Mouse (Mus musculus) spleen, postnatal 14 days (tissue): ENCODE measurements at regions not wholly inside any gene's neighbourhood (a gene's known extent, or its start where the extent isn't known, plus 50 kb on each side); places are given as distances from the start of the nearest gene placed in this dataset.

Source experiments
- DNase-seq, 2 experiments: peaks; one replicate each; pipeline ENCODE4 v3.0.0; 2021 to 2022; ENCODE audit warnings: low spot score in 2 of 2

DNA sequence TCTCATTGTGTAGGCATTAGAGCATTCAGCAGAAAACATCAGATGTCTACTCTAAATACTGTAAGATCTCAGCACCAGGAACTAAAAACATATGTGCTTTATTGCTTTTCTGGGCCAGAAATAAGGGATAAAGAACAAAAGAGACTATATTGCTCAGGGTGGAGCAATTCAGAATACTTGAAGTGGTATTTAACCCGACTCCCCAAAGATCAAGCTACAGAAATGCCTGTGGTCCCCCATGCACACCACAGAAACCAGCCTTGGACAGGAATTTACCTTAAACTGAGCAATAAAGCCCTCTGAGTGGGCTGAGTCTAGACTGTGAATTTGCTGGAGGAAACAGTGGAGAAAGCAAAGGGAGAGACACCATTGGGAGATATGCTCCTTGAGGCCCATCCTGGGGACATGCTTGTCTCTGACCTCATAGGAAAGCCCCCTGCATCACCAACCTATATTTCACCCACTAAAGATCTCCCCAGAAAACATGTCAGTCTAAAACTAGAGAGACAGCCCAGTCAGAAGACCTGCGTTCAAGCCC is 197.3 kb upstream of the 4930412O13Rik start:
- DNase-seq: no peak

GRCm38 (mm10) chr2:9688176-9688575 is 192.9 kb upstream of the 4930412O13Rik start:
- DNase-seq: no peak

GRCm38 (mm10) chr2:9689518-9689917 is 191.5 kb upstream of the 4930412O13Rik start:
- DNase-seq: no peak

- DNase-seq: no peak
These were observed 189.5 kb upstream of the 4930412O13Rik start for GRCm38 (mm10) chr2:9691506-9691905.

GRCm38 (mm10) chr2:9691906-9692305 is 189.1 kb upstream of the 4930412O13Rik start:
- no peak for DNase-seq

DNA sequence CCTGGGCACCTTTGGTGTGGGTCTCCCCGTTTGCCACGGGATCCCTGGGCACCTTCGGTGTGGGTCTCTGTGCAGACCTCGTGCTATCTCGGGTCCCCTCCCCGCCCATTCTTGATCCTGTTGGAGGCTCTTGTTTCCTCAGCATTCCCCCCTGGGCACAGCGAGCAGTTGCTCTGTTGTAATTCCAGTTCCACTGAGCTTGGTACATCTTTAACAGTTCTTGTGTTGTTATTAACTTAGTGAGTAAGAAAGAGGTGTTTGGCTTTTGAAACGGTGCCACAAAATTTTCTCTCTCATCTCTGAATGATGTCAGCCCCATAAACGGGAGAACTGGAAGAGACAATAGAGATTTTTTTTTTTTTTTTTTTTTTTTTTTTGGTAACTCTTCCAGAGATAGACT is 187.7 kb upstream of the 4930412O13Rik start:
- DNase-seq: no peak

GRCm38 (mm10) chr2:9694178-9694577 is 186.9 kb upstream of the 4930412O13Rik start:
- DNase-seq: no peak

DNA sequence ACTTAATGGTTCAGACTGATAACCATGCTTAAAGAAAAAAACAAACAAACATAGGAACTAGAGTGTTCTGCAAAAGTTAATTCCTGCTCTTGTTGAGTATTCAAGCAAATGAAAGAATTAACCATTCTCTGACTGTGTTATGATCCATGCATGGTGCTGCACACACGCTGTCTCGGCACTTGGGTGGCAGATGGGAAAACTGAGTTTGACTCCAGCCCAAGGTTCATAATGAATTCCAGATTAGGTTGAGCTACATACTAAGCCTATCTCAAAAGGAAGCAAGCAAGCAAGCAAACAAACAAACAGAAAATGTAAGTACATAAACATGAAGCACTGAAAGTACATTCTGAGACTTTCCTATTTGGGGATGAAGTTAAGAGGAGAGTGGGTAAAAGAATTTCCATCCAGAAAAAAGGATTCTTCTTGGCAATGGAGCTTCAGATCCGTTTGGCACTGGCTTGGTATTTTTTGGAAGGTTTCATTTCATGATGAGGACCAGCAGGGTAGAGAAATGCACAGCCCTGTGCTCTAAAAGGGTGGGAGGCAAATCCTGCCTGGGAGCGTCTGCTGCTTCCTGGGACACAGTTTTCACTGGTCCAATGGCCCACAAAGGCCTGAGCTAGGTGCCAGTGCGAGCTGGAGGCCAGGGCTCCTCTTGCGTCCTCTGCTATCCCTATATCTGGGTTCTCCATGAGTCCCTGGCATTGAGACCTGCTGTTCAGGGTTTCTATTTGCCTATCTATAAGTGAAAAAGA is 183.3 kb upstream of the 4930412O13Rik start:
- DNase-seq: no peak

DNA sequence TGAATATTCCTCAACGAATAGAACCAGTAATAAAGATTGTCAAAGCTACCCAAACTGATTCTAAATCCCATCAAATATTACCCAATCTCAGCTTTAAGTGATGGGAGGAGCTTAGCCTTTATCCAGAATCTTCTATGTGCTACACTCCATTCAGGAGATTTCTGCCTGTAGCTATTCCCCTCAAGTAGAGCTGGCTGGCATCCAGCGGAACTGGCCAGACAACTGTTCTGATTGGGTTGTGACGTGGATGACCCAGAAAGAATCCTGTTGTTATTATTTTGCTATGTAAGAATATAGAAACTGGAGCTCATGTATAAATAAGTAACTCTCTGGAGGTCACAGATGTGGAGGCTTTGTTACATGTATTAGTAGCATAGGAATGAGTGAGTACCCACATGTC is 176.8 kb upstream of the 4930412O13Rik start:
- no peak for DNase-seq

DNA sequence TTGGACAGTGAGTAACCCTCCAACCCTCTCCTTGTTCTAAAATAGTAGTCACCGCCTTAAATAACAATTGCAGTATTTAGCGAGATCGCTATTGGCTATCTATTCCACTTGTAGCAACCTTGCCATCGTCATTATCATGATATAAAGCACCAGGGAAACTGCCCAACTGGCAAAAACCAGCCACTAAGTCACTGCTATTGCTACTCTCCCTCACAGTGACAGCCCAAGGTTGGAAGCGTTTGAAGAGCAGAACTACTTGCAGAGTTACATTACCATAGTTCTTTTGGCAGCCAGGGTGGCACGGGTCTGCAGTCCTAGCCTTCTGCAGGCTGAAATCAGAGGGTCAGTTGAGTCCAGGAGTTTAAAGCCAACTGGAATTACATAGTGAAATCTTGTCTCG is 171.6 kb upstream of the 4930412O13Rik start:
- no peak for DNase-seq

GRCm38 (mm10) chr2:9717904-9718303 is 163.1 kb upstream of the 4930412O13Rik start:
- no peak for DNase-seq

DNA sequence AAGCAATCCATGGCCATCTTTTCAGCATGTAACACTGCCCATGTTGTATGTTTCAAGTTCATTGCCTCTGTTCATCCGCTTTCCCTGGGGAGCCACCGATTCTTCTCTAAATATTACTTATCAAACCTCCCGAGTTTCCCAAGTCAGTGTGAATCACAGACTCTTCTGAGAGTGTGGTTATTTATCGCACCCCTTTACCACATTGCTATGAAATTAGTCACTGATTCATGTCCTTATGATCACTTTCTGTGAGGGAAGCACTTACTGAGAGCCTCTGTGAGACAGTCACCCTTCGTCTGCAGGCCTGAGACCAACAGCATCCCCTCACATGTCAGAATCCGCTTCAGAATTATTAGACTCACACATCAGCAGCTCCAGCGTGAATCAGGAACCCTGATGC is 147.8 kb upstream of the 4930412O13Rik start:
- DNase-seq: no peak

GRCm38 (mm10) chr2:9744181-9744580 is 136.9 kb upstream of the 4930412O13Rik start:
- no peak for DNase-seq

DNA sequence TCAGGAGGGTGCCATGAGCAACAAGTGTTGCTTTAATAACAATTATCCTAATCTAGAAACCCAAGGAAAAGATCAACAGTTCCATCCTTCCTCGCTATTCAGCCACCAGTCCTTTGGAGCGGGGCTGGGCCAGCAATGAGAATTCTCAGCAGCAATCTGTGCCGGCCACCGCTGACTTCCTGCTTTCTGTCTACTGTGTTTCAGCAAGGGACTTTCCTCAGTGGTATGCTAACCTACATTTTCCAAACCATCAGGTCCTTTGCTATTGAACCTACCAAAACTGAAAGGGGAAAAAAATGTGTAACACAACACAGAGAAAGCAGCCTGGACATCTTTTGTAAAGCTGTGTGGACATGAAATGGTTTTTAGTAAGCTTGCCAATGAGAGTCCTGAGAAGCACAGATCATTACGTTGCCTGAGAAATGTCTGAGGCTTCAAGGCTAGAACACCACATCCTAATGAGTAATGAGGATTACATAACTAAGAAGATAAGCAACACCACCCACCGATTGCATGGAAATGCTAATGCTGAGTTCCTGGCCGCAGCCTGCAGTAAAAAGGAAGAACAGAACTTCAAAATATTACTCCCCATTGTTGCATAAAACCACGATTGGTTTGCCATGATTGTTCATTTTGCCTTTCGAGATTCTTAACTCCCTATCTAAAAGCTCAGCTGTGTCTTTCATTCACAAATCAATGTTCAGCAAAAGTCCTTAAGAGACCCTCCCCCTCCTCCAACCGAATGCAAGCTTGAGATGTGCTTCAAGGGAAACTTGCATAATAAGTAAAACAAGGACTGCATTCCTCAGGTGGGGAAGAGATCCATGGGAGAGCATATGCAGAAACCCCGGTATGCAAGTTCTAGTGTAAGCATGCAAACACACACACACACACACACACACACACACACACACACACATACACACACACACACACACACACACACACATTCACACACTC is 130.9 kb upstream of the 4930412O13Rik start:
- DNase-seq: no peak

- no peak for DNase-seq
These were observed 127.4 kb upstream of the 4930412O13Rik start for GRCm38 (mm10) chr2:9753691-9754090.

DNA sequence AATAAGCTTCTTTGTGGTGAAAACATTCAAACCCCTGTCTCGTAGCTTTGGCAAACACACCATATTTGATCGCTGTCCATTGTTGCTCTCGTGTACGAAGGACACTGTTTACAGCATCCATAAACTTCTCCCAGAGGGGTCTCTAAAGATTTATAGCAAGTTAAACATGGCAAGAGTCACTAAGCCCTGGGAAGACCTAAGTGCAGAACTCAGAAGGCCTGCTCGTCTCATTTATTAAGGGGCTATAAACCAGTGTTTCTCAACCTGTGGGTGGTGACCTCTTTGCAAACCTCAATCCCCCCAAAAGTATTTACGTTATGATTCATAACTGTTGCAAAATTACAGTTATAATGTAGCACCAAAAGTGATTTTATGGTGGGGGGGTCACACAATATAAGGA is 126.9 kb upstream of the 4930412O13Rik start:
- no peak for DNase-seq

DNA sequence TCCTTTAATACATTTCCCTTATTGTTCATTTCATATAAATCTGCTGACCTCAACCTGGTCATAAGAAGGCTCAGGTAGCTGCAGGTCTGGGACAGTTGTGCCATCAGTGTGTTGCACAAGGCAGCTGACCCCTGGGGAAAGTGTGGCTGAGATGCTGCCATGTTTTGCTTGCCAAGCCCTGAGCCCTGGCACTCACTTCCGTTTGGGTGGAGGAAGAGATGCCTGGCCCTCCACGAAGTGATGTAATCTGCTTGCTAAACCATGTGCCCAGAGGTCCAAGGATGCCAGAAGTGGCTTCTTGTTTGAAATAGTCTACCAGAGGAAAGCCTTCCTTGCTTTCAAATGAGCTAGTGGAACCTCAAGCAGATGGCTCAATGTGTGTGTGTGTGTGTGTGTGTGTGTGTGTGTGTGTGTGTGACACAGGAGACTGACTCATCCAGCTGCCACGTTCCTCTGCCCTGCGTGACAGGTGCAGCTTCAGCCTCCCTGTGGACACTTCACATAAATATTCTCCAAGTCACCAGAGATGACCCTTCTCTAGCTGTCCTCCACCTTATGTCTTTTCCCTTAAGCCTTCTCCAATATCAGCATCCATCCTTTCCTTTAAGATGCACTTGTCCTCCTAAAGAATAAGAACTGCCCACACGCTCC is 123.2 kb upstream of the 4930412O13Rik start:
- DNase-seq: no peak

GRCm38 (mm10) chr2:9758983-9759382 is 122.1 kb upstream of the 4930412O13Rik start:
- DNase-seq: no peak

GRCm38 (mm10) chr2:9759389-9760104 is 121.5 kb upstream of the 4930412O13Rik start:
- no peak for DNase-seq

DNA sequence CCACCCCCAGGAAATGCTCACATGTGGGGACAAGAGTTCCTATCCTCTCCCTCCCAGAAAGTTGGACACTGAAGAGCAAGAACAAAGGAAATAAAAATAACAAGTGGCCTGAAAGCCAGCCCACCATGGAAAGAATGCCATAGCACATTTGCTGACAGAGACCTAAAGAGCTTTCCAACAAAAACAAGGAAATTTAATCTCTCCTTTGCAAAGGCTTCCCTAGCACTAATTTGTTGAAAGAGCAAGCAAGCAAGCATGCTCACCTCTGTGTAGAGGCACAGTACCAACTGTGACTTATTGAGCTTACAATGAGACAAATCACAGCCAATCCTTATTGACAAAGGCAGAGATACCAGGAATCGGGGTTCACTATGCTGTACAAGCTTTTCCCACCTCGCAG is 100.9 kb upstream of the 4930412O13Rik start:
- DNase-seq: no peak

- DNase-seq: no peak
These were observed 98.4 kb upstream of the 4930412O13Rik start for GRCm38 (mm10) chr2:9782698-9783097.
